Mouse (Mus musculus) MEL (cell line): Measurements from ENCODE around the gene C1ra. TPM values are rescaled to one million over a fixed set of nuclear protein-coding genes. Genes with fewer than 3 reads are reported as not detected.

Experiments used
- DNase-seq: peaks from one replicate; pipeline ENCODE4 v3.0.0; 2011; ENCODE audit warnings: low read depth, low spot score
- H3K27ac ChIP-seq: 2 replicates; pipeline ENCODE4 v1.5.1; 2012; ENCODE audit warnings: low read depth, mild to moderate bottlenecking, control low read depth, low read length, moderate library complexity; ENCODE audit not compliant: control insufficient read depth
- H3K27me3 ChIP-seq, 2 experiments: fragments of 150-350 bp in 1 of 2; sonication (generic) in 1 of 2; 2 replicates each; pipeline ENCODE4 v1.6.1; 2012; ENCODE audit warnings: low read length in 2 of 2, mild to moderate bottlenecking in 2 of 2, improper control_type of control experiment in 1 of 2, moderate library complexity in 1 of 2; ENCODE audit not compliant: insufficient read depth in 2 of 2, control insufficient read depth in 1 of 2
- H3K36me3 ChIP-seq, 2 experiments: 2 replicates each; pipeline ENCODE4 v1.6.1; 2012 to 2014; ENCODE audit warnings: low read length in 2 of 2, improper control_type of control experiment in 1 of 2, inconsistent platforms in 1 of 2, mild to moderate bottlenecking in 1 of 2; ENCODE audit not compliant: insufficient read depth in 2 of 2, control insufficient read depth in 1 of 2
- H3K4me1 ChIP-seq, 2 experiments: fragments of 150-350 bp in 1 of 2; sonication (generic) in 1 of 2; 2 replicates each; pipeline ENCODE4 v1.6.1; 2012; ENCODE audit warnings: low read length in 2 of 2, improper control_type of control experiment in 1 of 2, mild to moderate bottlenecking in 1 of 2; ENCODE audit not compliant: insufficient read depth in 2 of 2, control insufficient read depth in 1 of 2
- H3K4me3 ChIP-seq, 2 experiments: fragments of 150-350 bp in 1 of 2; sonication (generic) in 1 of 2; 2 replicates each; pipeline ENCODE4 v1.5.1; 2012; ENCODE audit warnings: low read depth in 2 of 2, low read length in 2 of 2, mild to moderate bottlenecking in 2 of 2, moderate library complexity in 2 of 2, control low read depth in 1 of 2, improper control_type of control experiment in 1 of 2; ENCODE audit not compliant: control insufficient read depth in 1 of 2, insufficient read depth in 1 of 2
- H3K79me2 ChIP-seq: 2 replicates; pipeline ENCODE4 v1.6.1; 2012; ENCODE audit warnings: mild to moderate bottlenecking, low read length, moderate library complexity; ENCODE audit not compliant: control insufficient read depth, poor library complexity, insufficient read depth
- H3K9ac ChIP-seq: 2 replicates; pipeline ENCODE4 v1.6.1; 2012; ENCODE audit warnings: low read depth, mild to moderate bottlenecking, control low read depth, low read length, moderate library complexity; ENCODE audit not compliant: control insufficient read depth, poor library complexity, severe bottlenecking
- H3K9me3 ChIP-seq: fragments of 150-350 bp; sonication (generic); replicated peaks from 2 replicates; pipeline ENCODE4 v1.6.1; 2012; ENCODE audit warnings: mild to moderate bottlenecking, low read length, improper control_type of control experiment, moderate library complexity; ENCODE audit not compliant: insufficient read depth
- CHD1 ChIP-seq: IDR thresholded peaks from 2 replicates; pipeline ENCODE4 v1.6.1; 2012; ENCODE audit warnings: low read depth, mild to moderate bottlenecking, inconsistent platforms, low read length, improper control_type of control experiment
- CHD2 ChIP-seq: IDR thresholded peaks from 2 replicates; pipeline ENCODE4 v1.6.1; 2011; ENCODE audit warnings: low read length, improper control_type of control experiment
- EP300 ChIP-seq, 2 experiments: IDR thresholded peaks; 2 replicates each; pipeline ENCODE4 v1.6.1; 2011; ENCODE audit warnings: improper control_type of control experiment in 2 of 2, low read length in 2 of 2, low read depth in 1 of 2, mild to moderate bottlenecking in 1 of 2
- ETS1 ChIP-seq: IDR thresholded peaks from 2 replicates; pipeline ENCODE4 v1.6.1; 2012; ENCODE audit warnings: low read depth, mild to moderate bottlenecking, inconsistent platforms, low read length, improper control_type of control experiment, moderate library complexity
- GABPA ChIP-seq: IDR thresholded peaks from 2 replicates; pipeline ENCODE4 v1.6.1; 2012; ENCODE audit warnings: low read depth, mild to moderate bottlenecking, inconsistent platforms, low read length, improper control_type of control experiment, moderate library complexity
- GATA1 ChIP-seq: IDR thresholded peaks from 2 replicates; pipeline ENCODE4 v1.6.1; 2011; ENCODE audit warnings: low read depth, low read length, improper control_type of control experiment
- HCFC1 ChIP-seq: IDR thresholded peaks from 2 replicates; pipeline ENCODE4 v1.6.1; 2012; ENCODE audit warnings: low read depth, mild to moderate bottlenecking, inconsistent platforms, low read length, improper control_type of control experiment, moderate library complexity
- MAFK ChIP-seq: IDR thresholded peaks from 2 replicates; pipeline ENCODE4 v1.6.1; 2011; ENCODE audit warnings: low read depth, mild to moderate bottlenecking, low read length, improper control_type of control experiment, borderline replicate concordance
- MAX ChIP-seq: IDR thresholded peaks from 2 replicates; pipeline ENCODE4 v1.6.1; 2011; ENCODE audit warnings: low read length, improper control_type of control experiment
- MAZ ChIP-seq: IDR thresholded peaks from 2 replicates; pipeline ENCODE4 v1.6.1; 2012; ENCODE audit warnings: low read depth, mild to moderate bottlenecking, inconsistent platforms, low read length, improper control_type of control experiment
- MEF2A ChIP-seq: IDR thresholded peaks from 2 replicates; pipeline ENCODE4 v1.6.1; 2014; ENCODE audit warnings: low read depth, mild to moderate bottlenecking, inconsistent platforms, low read length, improper control_type of control experiment; ENCODE audit not compliant: poor library complexity, insufficient replicate concordance, severe bottlenecking; ENCODE audit errors: extremely low read depth
- MYB ChIP-seq: IDR thresholded peaks from 2 replicates; pipeline ENCODE4 v1.6.1; 2011; ENCODE audit warnings: mild to moderate bottlenecking, low read depth, low read length, improper control_type of control experiment
- MYC ChIP-seq: IDR thresholded peaks from 2 replicates; pipeline ENCODE4 v1.6.1; 2011; ENCODE audit warnings: low read depth, mild to moderate bottlenecking, low read length, improper control_type of control experiment, moderate library complexity
- NRF1 ChIP-seq: IDR thresholded peaks from 2 replicates; pipeline ENCODE4 v1.6.1; 2014; ENCODE audit warnings: low read depth, mild to moderate bottlenecking, inconsistent platforms, low read length, improper control_type of control experiment, moderate library complexity; ENCODE audit not compliant: poor library complexity, insufficient read depth, severe bottlenecking
- POLR2AphosphoS2 ChIP-seq: IDR thresholded peaks from 2 replicates; pipeline ENCODE4 v1.6.1; 2011; ENCODE audit warnings: low read length, improper control_type of control experiment
- POLR2AphosphoS5 ChIP-seq: IDR thresholded peaks from 2 replicates; pipeline ENCODE4 v1.6.1; 2012; ENCODE audit warnings: low read depth, borderline replicate concordance, mild to moderate bottlenecking, inconsistent platforms, low read length, moderate library complexity, mixed read lengths
- RAD21 ChIP-seq: IDR thresholded peaks from 2 replicates; pipeline ENCODE4 v1.6.1; 2011; ENCODE audit warnings: mild to moderate bottlenecking, low read depth, low read length, improper control_type of control experiment
- RCOR1 ChIP-seq: IDR thresholded peaks from 2 replicates; pipeline ENCODE4 v1.6.1; 2012; ENCODE audit warnings: low read depth, mild to moderate bottlenecking, inconsistent platforms, low read length, improper control_type of control experiment
- SMC3 ChIP-seq: IDR thresholded peaks from 2 replicates; pipeline ENCODE4 v1.6.1; 2011; ENCODE audit warnings: low read depth, low read length, improper control_type of control experiment
- TAL1 ChIP-seq: IDR thresholded peaks from 2 replicates; pipeline ENCODE4 v1.6.1; 2012; ENCODE audit warnings: mild to moderate bottlenecking, inconsistent platforms, low read length, moderate library complexity, mixed read lengths
- TCF12 ChIP-seq: IDR thresholded peaks from 2 replicates; pipeline ENCODE4 v1.6.1; 2014; ENCODE audit warnings: low read depth, mild to moderate bottlenecking, inconsistent platforms, low read length, improper control_type of control experiment, moderate library complexity
- UBTF ChIP-seq: IDR thresholded peaks from 2 replicates; pipeline ENCODE4 v1.6.1; 2012; ENCODE audit warnings: low read depth, mild to moderate bottlenecking, inconsistent platforms, low read length, improper control_type of control experiment, moderate library complexity, borderline replicate concordance; ENCODE audit not compliant: insufficient read depth
- USF2 ChIP-seq, 2 experiments: IDR thresholded peaks; 2 replicates each; pipeline ENCODE4 v1.6.1; 2011 to 2012; ENCODE audit warnings: improper control_type of control experiment in 2 of 2, low read length in 2 of 2, borderline replicate concordance in 1 of 2, inconsistent platforms in 1 of 2, low read depth in 1 of 2, mild to moderate bottlenecking in 1 of 2; ENCODE audit not compliant: insufficient read depth in 1 of 2
- ZC3H11A ChIP-seq: IDR thresholded peaks from 2 replicates; pipeline ENCODE4 v1.6.1; 2012; ENCODE audit warnings: low read depth, mild to moderate bottlenecking, inconsistent platforms, low read length, improper control_type of control experiment
- ZKSCAN1 ChIP-seq: IDR thresholded peaks from 2 replicates; pipeline ENCODE4 v1.6.1; 2012; ENCODE audit warnings: low read depth, mild to moderate bottlenecking, inconsistent platforms, low read length, improper control_type of control experiment, moderate library complexity
- ZNF384 ChIP-seq: IDR thresholded peaks from 2 replicates; pipeline ENCODE4 v1.6.1; 2012; ENCODE audit warnings: low read depth, mild to moderate bottlenecking, inconsistent platforms, low read length, improper control_type of control experiment
- polyA plus RNA-seq, 2 experiments: library from polyadenylated mRNA; stranded (reverse) in 1 of 2; unstranded in 1 of 2; fragments of >175 nt in 1 of 2; fragments of >200 nt in 1 of 2; gene quantifications; 2 replicates each; pipeline versions ENCODE4 v1.2.1 to v1.2.4; 2012; ENCODE audit warnings: low replicate concordance in 2 of 2, low read depth in 1 of 2; ENCODE audit not compliant: insufficient read length in 2 of 2, insufficient read depth in 1 of 2, missing spikeins in 1 of 2
- total RNA-seq: library from RNA; depleted of rRNA; stranded (reverse); fragments of 300-350 nt; gene quantifications from 2 replicates; pipeline ENCODE4 v1.2.3, GENCODE M21; 2012

The C1ra gene
- total and polyA plus RNA-seq, 3 experiments: 0.19 to 0.28 TPM; not detected in 1

DNA sequence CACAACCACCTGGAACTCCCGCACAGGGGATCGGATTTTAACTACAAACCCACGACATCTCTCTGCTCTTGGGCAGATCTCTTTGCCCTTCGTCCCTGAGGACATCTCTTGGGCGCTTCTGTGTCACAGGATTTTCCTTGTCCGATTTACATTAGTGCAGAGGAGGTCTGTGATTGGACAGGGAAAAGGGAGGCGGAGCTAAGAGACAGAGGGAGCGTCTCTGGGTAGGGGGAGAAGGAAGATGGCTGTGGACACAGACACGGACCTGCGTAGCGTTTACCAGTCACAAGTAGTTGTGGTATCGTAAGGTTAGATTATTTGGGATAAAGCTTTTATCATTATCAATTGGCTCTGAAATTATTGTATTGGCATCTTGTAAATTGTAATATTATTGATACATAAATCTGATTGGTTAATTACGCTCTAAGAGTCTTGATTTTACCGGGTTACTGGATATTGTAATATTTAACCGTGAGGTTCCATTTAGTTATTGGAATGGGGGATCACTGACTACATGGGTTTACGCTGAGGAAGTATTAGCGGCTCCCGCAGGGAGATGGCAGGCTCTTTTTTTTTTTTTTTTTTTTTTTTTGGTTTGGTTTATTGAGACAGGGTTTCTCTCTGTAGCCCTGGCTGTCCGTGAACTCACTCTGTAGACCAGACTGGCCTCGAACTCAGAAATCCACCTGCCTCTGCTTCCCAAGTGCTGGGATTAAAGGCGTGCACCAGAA lies 26.6 kb upstream of the C1ra start:
- Histone ChIP-seq H3K79me2 (no peaks in the 10 kb centered on the region; the same call in 1 of the 2 replicates), H3K4me1 (peaks cover 2 to 23% of the 10 kb centered on the region in 2 experiments), H3K27ac (no peak overlapping the region), H3K9me3 (no peaks in the 10 kb centered on the region), H3K27me3 (no peaks in the 10 kb centered on the region), H3K9ac (no peak overlapping the region), H3K4me3 (no peak overlapping the region), H3K36me3 (peaks cover 0 to 12% of the 10 kb centered on the region in 2 experiments; a peak in 2 of 4 replicates)
- no peak for DNase-seq
- TF ChIP-seq CHD1: no peak
- TF ChIP-seq POLR2AphosphoS5: no peak
- TF ChIP-seq EP300 (IDR thresholded peaks at IDR 0.05; ENCODE audit: low read depth in 1 of 2, low read length in 2 of 2): no peak
- TF ChIP-seq GABPA: no peak
- no peak for TF ChIP-seq GATA1
- TF ChIP-seq MAZ: no peak
- no peak for TF ChIP-seq TAL1
- no peak for TF ChIP-seq MAFK
- TF ChIP-seq CHD2: no peak
- TF ChIP-seq RAD21: no peak
- TF ChIP-seq MYC: no peak
- TF ChIP-seq MEF2A: no peak
- TF ChIP-seq ZKSCAN1: no peak
- TF ChIP-seq UBTF: no peak
- TF ChIP-seq SMC3: no peak
- no peak for TF ChIP-seq MAX
- TF ChIP-seq USF2 (IDR thresholded peaks at IDR 0.05; ENCODE audit: borderline replicate concordance in 1 of 2, insufficient read depth in 1 of 2, low read depth in 1 of 2, low read length in 2 of 2): no peak
- no peak for TF ChIP-seq ZC3H11A
- TF ChIP-seq TCF12: no peak
- TF ChIP-seq POLR2AphosphoS2: no peak

DNA sequence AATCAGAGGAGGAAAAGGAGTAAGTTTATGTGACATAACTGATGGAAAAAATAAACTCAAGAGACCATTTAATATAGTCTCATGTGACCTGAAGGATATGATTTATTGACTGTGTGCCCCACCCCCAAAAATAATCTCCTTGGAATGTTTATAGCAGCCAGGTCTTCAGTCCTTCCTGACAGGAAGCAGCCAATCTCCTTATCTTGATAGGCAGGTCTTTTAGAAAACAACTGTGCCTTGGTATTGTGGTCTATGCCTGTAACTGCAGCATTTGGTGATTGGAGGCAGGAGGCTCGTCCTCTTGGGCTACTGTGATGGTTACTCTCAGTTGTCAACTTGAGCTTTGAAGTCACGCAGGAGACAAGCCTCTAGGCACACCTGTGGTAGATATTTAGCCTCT lies 24.7 kb upstream of the C1ra start:
- Histone ChIP-seq H3K27me3 (no peaks in the 10 kb centered on the region), H3K4me1 (peaks cover 3 to 11% of the 10 kb centered on the region in 2 experiments), H3K9me3 (no peaks in the 10 kb centered on the region), H3K4me3 (no peak overlapping the region), H3K9ac (no peak overlapping the region), H3K36me3 (peaks cover 0 to 7% of the 10 kb centered on the region in 2 experiments; a peak in 2 of 4 replicates), H3K79me2 (no peaks in the 10 kb centered on the region)
- peak; percentile 51 for DNase-seq
- peak; percentile 50; a peak in 2 of 4 replicates for TF ChIP-seq EP300 (IDR thresholded peaks at IDR 0.05; ENCODE audit: low read depth in 1 of 2, low read length in 2 of 2)
- TF ChIP-seq NRF1: no peak
- TF ChIP-seq ETS1: peak; percentile 47; the same call in 1 of the 2 replicates
- no peak for TF ChIP-seq UBTF
- TF ChIP-seq HCFC1: no peak
- no peak for TF ChIP-seq ZNF384
- TF ChIP-seq TAL1: 0 out of 2 replicates have a peak, but pooled peaks have one; percentile 22
- 0 out of 2 replicates have a peak, but pooled peaks have one; percentile 7 for TF ChIP-seq MYB
- peak; percentile 18; the same call in 1 of the 2 replicates for TF ChIP-seq RCOR1
- TF ChIP-seq, all 39 proteins: peak for 5
- H3K27ac ChIP-seq: no peak overlapping the region
